Mouse (Mus musculus): ENCODE data around the gene Zbtb14. TPM values are rescaled to one million over a fixed set of nuclear protein-coding genes. Genes with fewer than 3 reads are reported as not detected.

Gene Zbtb14
- polyA plus RNA-seq, 1 experiment: 16.2 TPM

- WGBS: 14% methylated on average over 1 of the region's 1 CpGs
- no peak for DNase-seq
- no peaks in the 10 kb centered on the region for H3K4me1 ChIP-seq (ENCODE audit: control insufficient read depth, insufficient read depth, low read length)
Measured at GRCm38 (mm10) chr17:69421592-69421991, 38.7 kb downstream of the Zbtb14 start.

GRCm38 (mm10) chr17:69437836-69438235 lies 55.0 kb downstream of the Zbtb14 start:
- H3K27me3 ChIP-seq (ENCODE audit: control insufficient read depth, insufficient read depth, low read length): no peaks in the 10 kb centered on the region
- H3K4me1 ChIP-seq (ENCODE audit: control insufficient read depth, insufficient read depth, low read length): no peaks in the 10 kb centered on the region; the same call in none of the 2 replicates
- TF ChIP-seq POLR2A (IDR thresholded peaks at IDR 0.05; ENCODE audit: borderline replicate concordance, insufficient read depth, low read length) (no peak), CTCF (IDR thresholded peaks at IDR 0.05; ENCODE audit: borderline replicate concordance, insufficient read depth, low read depth, low read length) (no peak)
- DNase-seq: no peak
- no peak overlapping the region for H3K27ac ChIP-seq (ENCODE audit: insufficient read depth, low read length)
- no peak overlapping the region for H3K4me3 ChIP-seq (replicated peaks; ENCODE audit: insufficient read depth, low read depth, low read length)
- 70% methylated on average over 5 of the region's 5 CpGs for WGBS

More at GRCm38 (mm10) chr17:69421592-69421991, 38.7 kb downstream of the Zbtb14 start:
- no peaks in the 10 kb centered on the region for H3K27me3 ChIP-seq (ENCODE audit: control insufficient read depth, insufficient read depth, low read length)
- no peak overlapping the region for H3K4me3 ChIP-seq (replicated peaks; ENCODE audit: insufficient read depth, low read depth, low read length)
- TF ChIP-seq POLR2A (IDR thresholded peaks at IDR 0.05; ENCODE audit: borderline replicate concordance, insufficient read depth, low read length) (no peak), CTCF (IDR thresholded peaks at IDR 0.05; ENCODE audit: borderline replicate concordance, insufficient read depth, low read depth, low read length) (no peak)
- H3K27ac ChIP-seq (ENCODE audit: insufficient read depth, low read length): no peak overlapping the region

GRCm38 (mm10) chr17:69438486-69438885 lies 55.6 kb downstream of the Zbtb14 start:
- WGBS: 32% methylated on average over 14 of the region's 14 CpGs
- no peaks in the 10 kb centered on the region for H3K27me3 ChIP-seq (ENCODE audit: control insufficient read depth, insufficient read depth, low read length)
- peak in 1 of 2 experiments; percentile 7 for DNase-seq
- H3K4me1 ChIP-seq (ENCODE audit: control insufficient read depth, insufficient read depth, low read length): no peaks in the 10 kb centered on the region; the same call in none of the 2 replicates
- H3K27ac ChIP-seq (ENCODE audit: insufficient read depth, low read length): peak overlapping the region; percentile 2; the same call in 1 of the 2 replicates
- peak overlapping the region; percentile 51 for H3K4me3 ChIP-seq (replicated peaks; ENCODE audit: insufficient read depth, low read depth, low read length)
- TF ChIP-seq POLR2A (IDR thresholded peaks at IDR 0.05; ENCODE audit: borderline replicate concordance, insufficient read depth, low read length): no peak

GRCm38 (mm10) chr17:69438990-69439491 lies 56.2 kb downstream of the Zbtb14 start, which contains the start of gene Akain1:
Gene Akain1 (plus strand): TSS chr17:69439326.
- WGBS: under 1% methylated on average over 44 of the region's 44 CpGs
- no peaks in the 10 kb centered on the region; the same call in none of the 2 replicates for H3K4me1 ChIP-seq (ENCODE audit: control insufficient read depth, insufficient read depth, low read length)

GRCm38 (mm10) chr17:69439571-69440480 lies 57.0 kb downstream of the Zbtb14 start:
- peak; percentile 68 to 79 for DNase-seq
- no peak for TF ChIP-seq CTCF (IDR thresholded peaks at IDR 0.05; ENCODE audit: borderline replicate concordance, insufficient read depth, low read depth, low read length)
- TF ChIP-seq POLR2A (IDR thresholded peaks at IDR 0.05; ENCODE audit: borderline replicate concordance, insufficient read depth, low read length): no peak
- H3K27me3 ChIP-seq (ENCODE audit: control insufficient read depth, insufficient read depth, low read length): no peaks in the 10 kb centered on the region; the same call in 1 of the 2 replicates
- H3K27ac ChIP-seq (ENCODE audit: insufficient read depth, low read length): no peak overlapping the region
- H3K4me3 ChIP-seq (replicated peaks; ENCODE audit: insufficient read depth, low read depth, low read length): peak overlapping the region; percentile 51
- no peaks in the 10 kb centered on the region; the same call in none of the 2 replicates for H3K4me1 ChIP-seq (ENCODE audit: control insufficient read depth, insufficient read depth, low read length)
- WGBS: 1% methylated on average over 51 of the region's 52 CpGs

More at GRCm38 (mm10) chr17:69438990-69439491, 56.2 kb downstream of the Zbtb14 start, which contains the start of gene Akain1:
- H3K27me3 ChIP-seq (ENCODE audit: control insufficient read depth, insufficient read depth, low read length): no peaks in the 10 kb centered on the region; the same call in 1 of the 2 replicates
- H3K27ac ChIP-seq (ENCODE audit: insufficient read depth, low read length): peak within 1 kb of the TSS; percentile 2; the same call in 1 of the 2 replicates
- TF ChIP-seq CTCF (IDR thresholded peaks at IDR 0.05; ENCODE audit: borderline replicate concordance, insufficient read depth, low read depth, low read length): no peak
- peak; percentile 39; the same call in 1 of the 2 replicates for TF ChIP-seq POLR2A (IDR thresholded peaks at IDR 0.05; ENCODE audit: borderline replicate concordance, insufficient read depth, low read length)
- DNase-seq: peak; percentile 74 to 77
- peak within 1 kb of the TSS; percentile 51 for H3K4me3 ChIP-seq (replicated peaks; ENCODE audit: insufficient read depth, low read depth, low read length)

Other genes with a start within 250 kb of the Zbtb14 start
- gene Akain1, start 56.3 kb downstream of the Zbtb14 start, polyA plus RNA-seq (2012; rRNA removed): 29.4 and 30.6 TPM in 2 replicates

Data from cerebellum, adult 2 months (tissue).